Mouse (Mus musculus): ENCODE measurements at regions not wholly inside any gene's neighbourhood (a gene's known extent, or its start where the extent isn't known, plus 50 kb on each side); places are given as distances from the start of the nearest gene placed in this dataset.
A peak's percentile ranks its signal among the peaks of the same experiment; 100 is the strongest.

DNA sequence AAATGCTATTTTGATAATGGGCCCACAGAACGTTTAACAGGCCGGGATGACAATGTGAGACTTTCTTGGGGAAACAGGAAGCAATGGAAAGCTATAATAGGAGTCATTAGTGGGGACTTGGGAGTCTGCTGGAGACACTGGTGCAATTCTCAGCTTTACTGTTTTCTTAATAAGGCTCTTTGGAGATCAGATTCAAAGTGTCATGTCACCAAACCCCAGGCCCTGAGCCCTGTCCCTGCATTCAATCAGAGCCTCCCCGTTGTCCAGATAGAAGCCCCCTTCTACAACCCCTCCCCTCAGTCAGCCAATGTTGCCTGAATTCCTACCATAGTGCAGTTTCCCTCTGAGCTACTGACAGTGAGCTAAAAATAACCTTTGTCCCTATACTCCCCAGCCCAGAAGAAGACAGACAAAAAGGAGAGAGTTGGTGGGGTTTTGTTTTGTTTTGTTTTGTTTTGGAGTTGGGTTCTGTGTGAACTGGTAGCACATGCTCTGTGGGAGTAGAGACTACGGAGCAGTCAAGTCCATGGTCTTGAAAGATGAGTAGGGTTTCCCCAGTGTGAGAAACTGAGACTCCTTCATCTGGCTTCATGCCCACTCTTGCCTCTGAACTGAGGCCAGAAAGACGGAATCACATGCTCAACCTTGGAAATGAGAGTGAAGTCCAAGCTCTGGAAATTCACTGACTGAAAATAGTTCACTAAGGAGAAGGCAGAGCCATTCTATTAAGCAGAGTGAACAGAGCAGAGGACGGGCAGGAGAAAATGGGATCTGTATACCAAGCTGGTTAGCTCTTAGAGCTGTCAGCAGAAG, 267.3 kb downstream of the Gm826 start:
- no peak for DNase-seq (ENCODE audit: low read depth, low spot score)

DNA sequence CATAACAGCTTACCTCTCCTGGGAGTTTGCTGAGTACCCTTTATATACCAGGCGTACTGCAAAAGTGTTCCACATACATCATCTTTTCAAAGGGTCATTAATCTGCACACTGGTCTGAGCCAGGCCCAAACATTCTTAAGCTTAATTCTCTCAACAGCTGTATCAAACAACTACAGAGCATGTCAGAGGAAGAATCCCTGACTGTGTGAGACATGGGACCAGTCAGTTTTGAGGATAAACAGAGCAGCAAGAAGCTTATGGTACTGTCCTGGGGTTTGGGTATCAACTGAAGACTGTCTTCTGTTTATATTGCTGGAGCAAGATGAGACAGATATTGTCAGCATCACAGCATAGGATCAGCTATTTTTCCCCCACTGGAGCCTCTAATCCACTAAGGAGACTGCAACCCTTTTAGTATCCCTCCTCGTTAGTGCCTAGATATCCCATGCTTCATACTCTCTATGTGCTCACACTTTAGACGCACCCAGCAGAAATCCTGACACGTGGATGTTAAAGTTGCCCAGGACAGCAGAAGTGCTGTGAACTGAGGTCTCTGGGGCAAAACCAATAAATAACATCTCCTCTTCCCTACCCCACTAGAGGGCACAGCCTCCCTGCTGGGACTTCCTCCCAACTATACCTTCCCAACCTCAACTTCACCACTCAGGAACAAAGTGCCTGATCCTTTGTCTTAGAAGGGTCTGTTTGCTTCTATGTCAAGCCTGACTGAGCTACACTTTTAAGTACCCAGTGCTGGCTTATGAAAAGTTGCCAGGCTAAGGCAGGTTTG, 271.6 kb downstream of the Gm826 start:
- no peak for DNase-seq (ENCODE audit: low read depth, low spot score)

DNA sequence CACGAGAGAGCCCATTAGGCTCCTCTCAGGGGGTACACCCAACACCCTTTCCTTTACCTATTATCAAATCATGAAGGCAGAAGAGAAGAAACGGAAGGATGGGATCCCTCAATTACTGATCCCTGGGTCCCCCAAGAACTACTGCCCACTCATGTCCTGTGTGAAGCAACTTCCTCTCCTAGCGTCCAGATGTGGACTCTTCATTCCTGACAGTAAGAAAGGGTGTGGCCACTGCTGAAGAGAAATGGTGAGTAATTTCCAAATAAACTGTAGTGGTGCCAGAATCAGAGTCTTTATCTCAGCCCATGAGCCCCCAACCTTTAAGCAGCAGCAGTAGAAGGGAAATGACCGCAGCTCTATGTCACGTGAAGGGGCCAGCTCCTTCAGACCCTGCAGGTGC, 273.9 kb downstream of the Gm826 start:
- no peak for DNase-seq (ENCODE audit: low read depth, low spot score)

DNA sequence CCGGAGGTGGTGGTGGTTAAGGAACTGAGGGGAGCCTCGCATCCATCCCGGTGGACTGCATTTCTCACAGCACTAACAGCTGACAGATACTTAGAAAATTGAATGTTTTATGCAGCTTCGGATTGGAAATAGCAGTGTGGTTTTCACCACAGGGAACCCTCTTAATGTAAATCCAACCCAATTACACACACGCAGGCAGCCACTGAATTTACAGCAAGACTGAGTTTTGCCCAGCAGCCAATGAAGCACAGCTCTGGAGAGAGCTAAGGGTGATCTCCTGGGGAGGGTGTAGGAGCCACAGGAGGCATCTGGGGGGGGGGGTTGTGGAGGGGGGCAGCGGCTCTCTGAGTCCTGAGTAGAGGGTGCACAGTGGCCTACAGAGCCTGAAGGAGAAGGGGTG, 276.8 kb downstream of the Gm826 start:
- no peak for DNase-seq (ENCODE audit: low read depth, low spot score)

DNA sequence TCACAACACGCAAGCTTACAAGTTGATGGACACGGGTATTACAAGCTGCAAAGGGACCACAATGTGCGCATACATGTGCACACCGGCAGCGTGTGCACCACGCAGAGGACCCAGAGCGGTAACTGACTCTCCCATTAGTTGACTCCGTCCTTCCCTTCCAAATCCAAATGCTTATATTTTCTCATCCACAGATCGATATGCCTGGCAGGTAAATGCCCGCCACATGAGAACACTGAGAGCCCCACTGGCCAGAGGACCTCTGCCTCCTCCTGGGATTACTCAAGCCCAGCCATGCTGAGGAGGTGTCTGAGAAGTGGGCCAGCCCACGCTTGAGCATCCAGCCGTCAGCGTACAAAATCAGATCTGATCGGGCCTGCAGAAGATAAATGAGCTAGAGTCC, 279.6 kb downstream of the Gm826 start:
- DNase-seq (ENCODE audit: low read depth, low spot score): no peak

DNA sequence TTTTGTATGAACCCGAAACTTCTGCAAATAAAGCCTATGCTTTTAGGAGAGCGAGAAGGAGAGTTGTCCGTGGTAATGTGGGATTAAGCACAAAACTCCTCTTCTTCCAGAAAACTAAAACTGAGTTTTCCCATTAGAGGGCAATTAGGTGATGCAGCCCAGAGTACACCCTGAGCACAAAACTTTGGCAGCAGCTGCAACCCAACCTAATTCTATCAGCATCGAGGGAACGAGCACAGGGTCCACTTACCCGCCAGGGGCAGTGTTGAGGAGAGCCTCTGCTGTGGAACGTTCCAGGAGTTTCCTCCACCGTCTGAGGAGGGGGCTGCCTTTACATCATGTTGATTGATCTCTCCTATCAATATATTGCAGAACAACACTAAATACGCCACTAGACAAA, 285.7 kb downstream of the Gm826 start:
- DNase-seq (ENCODE audit: low read depth, low spot score): no peak

DNA sequence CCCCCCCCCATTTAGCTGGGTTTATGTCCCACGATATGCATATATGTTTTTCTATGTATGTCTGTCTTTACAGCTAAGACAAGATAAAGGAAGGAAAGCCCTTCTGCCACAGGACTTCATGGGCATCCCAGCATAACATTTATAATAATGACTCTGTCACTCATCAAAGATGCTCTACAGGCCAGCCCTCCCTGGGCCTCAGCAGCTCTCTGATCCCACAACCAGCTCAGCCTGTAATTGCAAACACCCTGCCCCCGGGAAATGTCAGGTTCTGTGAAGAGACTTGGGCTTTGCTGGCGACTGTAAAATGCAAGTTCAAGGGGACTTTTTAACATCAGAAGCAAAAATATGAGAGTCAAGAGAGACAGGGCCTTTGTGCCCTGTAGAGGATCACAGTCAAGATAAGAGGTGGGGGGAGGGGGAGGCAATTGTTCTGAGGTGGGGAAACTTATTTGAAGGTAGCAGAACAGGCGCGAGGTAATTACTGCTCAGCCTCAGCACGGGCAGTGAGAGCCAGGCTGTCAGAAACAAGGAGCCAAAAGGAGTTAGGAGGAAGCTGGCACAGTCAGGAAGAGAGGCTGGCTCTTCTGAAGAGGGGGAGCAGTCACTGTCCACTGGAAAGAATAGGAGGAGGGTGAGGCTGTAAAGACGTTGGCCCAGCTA, 286.9 kb downstream of the Gm826 start:
- no peak for DNase-seq (ENCODE audit: low read depth, low spot score)

DNA sequence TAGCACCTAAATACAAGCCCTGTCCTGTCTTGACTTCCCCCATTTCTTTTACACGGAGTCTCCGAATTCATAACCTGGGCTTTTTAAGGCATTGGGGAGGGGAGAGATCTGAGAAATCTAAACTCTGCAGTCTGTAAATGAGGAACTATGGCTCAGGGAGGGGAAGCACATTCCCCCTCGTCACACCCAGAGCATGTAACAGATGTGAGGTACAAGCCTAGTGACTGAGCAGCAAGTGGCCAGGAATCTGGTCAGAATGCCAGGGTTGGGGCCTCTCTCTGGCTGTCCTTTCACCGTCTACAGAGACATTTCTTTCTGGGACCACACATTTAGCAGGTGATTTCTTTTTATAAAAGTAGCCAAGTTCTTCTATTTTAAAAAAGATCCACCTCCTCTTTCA, 289.4 kb downstream of the Gm826 start:
- DNase-seq (ENCODE audit: low read depth, low spot score): no peak

DNA sequence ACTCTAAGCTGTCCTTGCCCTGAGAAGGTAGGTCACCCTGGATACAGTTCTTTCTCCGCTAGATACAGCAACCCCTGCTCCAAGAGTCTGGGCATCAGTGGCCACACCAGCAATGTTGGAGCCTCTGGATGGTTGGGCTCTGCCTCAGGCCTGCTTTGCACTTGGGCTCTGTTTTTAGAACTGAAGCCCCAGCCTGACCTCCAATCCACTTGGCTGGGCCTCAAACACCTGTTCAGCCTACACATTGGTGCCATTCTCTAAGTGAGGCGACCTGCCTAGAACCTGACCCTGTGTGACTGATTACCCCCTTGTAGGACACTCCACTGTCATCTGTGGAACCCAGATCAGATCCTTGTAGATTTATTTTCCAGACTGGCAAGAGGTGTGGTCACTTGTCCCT, 289.8 kb downstream of the Gm826 start:
- no peak for DNase-seq (ENCODE audit: low read depth, low spot score)

DNA sequence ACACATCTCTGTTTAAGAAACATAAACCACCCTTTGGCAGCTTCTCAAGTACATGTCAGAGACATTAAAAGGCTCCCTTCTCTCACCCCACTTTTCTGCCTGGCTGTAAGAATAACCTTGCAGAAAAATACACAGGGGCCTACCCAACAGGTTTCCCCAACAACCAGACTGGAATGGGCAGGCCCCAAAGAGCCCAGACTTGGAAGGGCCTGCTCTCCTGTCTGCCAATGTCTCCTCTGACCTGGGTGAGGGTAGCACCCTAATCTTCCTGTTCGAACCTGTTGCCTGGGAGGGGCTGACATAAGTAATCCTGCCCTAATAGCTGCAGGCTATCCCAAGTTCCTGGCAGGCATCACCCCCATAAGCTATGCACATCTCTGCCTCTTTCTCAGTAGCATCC, 304.5 kb downstream of the Gm826 start:
- DNase-seq (ENCODE audit: low read depth, low spot score): no peak

DNA sequence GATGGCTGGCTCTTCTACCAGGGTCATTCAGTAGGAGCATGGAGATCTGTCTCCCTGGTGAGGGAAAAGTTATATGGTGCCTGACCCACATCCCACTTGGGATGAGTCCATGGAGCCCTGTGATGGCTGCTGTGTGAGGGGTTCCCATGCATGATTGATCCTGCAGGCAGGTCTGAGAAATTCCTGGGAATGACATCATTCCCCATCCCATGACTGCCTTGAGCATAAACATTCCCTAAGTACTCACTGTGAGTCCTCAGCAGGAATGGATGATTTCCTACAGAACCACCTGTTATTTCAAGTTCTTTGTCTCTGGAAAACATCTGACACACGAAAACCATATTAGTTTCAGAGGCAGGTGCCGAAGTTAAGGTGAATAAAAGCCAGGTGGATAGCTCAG, 305.5 kb downstream of the Gm826 start:
- no peak for DNase-seq (ENCODE audit: low read depth, low spot score)

DNA sequence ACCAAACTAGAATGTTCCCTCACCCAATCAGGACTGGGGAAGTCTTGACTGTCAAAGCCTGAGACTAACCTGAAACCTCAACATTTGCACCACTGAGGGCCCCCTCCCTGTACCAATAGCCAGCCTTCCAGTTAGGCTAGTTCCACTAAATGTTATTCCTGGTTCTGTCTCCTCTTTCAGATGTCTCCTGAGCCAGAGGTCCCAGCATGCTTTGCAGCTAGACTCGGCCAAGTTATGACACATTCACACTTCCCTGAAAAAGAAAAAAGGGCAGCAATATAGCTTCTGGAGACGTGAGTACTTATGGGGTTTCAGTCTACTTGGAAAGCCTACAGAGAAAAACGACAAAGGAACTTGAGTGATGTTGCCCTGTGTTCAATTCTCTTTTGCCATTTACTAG, 308.1 kb downstream of the Gm826 start:
- DNase-seq (ENCODE audit: low read depth, low spot score): no peak

DNA sequence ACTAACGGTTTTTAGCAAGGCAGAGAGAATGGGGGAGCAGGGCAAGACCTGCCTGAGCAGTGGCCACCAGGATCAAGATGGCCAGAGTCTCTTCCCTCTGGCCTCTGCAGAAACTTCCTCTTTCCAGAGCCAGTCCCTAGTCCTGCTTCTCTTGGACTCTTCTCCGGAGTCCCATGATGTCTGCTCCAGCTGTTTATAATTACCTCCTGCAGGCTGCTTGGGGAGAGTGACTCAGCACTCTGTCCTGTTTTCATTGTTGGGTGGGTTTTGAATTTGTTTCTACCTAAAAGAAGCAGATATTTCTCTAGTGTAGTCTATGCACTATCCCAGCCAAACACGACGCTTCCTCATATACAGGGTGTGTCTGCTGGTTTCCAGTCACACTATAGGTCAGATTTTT, 312.4 kb downstream of the Gm826 start:
- DNase-seq (ENCODE audit: low read depth, low spot score): peak; percentile 20

DNA sequence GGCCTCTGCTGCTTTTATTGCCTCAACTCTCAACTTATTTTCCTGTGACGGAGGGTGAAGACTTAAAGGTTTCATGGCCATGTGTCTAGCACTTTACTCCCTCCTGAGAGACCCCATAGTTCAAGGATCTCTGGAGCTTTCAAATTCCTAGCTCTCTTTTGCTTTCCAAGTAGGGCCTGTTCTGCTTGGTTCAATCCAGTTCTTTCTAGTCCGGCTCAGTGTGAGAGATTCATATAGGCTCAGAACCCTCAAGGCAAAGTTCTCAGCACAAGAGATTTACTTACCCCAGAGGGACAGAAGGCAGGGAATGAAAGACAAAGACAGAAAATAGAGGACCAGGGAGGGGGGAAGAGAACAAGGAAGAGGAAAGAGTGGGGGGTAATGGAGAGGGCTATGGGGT, 313.1 kb downstream of the Gm826 start:
- no peak for DNase-seq (ENCODE audit: low read depth, low spot score)

DNA sequence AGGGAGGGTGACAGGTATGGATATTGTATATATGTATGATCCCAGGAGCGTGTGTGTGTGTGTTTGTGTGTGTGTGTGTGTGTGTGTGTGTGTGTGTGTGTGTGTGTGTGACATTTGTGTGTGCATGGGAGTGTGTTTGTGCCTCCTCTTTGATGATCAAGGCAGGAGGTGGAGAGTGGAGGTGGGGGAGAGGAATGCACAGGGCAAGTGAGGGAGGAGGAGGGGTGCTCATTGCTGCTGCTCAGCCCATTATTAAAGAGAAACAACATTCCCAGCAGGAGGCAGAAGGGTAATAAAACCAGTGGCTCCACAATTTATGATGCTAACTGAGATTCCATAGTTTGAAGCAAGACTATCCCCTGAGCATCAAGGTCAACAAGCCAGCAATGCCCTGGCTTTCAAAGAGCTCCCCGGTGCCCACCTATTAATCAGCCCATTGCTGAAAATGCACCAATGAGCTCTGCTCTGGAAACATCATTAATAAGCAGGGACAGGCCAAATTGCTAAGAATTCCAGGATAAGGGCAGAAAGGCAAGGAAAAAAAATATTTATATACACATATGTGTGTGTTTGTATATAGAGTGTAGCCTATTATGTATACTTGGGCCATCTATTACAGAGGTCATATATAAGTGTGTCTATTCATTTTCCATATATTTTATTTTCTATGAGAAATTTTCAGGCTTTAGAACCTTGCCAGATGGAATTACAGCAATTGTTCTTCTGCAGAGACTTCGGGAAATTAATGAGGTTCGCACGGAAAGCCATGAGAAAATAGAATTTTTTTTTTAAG, 316.7 kb downstream of the Gm826 start:
- peak; percentile 40 for DNase-seq (ENCODE audit: low read depth, low spot score)

DNA sequence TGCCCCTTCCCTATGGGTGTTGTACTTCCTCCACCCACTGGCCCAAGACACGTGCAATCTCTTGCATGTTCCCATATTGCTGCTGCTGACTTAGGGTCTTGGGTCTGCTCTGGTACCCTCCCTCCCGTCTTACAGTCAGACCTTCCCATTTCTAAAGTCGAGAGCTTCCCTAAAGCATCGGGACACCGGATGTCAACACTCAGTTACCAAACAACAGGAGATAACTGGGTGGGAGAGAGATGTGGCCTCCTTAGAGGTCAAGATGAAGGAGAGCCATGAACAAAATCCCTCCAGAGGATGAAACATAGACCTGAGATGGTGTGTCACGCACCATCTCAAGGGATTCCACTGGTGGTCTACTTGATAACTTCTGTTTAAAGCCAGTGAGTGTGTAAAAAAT, 322.5 kb downstream of the Gm826 start:
- no peak for DNase-seq (ENCODE audit: low read depth, low spot score)

DNA sequence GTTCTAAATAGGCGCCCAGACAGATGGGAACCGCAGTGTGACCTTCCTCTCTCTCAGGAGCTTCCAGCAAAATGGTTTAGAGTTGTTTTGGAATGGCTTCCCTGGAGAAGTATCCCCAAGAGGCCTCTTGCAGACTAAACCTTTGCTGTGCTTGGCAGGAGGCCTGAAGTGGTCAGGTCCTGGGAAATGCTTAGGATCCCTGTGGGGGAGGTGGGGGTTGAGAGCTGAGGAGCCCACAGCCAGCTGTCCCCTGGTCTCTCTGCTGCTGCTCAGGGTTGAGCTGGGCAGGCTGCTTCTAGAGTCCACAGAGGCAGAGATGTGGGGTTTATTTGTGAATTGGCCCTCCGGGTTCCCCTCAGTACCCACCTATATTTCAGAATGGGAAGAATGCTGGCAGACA, 331.3 kb downstream of the Gm826 start:
- no peak for DNase-seq (ENCODE audit: low read depth, low spot score)

DNA sequence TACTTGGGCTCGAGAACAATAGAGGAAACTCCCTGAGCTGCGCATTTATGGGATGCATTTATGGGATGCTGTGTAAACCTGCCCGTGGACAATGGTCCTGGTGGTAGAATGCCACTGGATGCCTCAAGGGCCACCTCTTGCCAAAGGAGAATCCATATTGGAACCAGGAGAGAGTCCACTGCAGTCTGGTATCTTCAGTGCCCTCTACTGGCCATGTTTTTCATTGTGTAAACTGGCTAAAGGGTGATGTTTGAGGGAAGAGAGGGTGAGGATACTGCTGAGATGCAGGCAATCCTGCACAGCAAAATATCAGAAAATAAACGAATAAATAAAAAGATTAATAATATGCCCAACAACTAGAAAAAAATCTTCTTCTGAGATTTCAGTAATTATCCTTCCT, 333.5 kb downstream of the Gm826 start:
- peak; percentile 37 for DNase-seq (ENCODE audit: low read depth, low spot score)

DNA sequence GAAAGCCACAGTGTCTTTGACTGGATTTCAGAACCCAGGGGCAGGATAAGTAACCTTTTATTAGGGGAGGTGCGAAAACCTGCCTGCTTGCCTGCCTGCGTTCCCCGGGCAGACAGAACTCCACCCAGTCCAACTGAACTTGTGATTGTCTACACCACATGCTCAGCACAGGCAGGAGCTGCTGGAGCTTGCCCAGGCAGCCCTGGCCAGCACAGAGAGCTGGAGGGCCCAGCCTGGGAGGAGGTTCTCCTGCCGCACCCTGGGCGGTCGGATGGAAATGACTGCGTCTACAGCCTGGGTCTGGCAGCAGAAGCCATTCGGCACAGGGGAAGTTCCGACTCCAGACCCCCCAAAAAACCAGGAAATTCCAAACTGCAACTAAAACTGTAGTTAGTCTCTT, 336.6 kb downstream of the Gm826 start:
- no peak for DNase-seq (ENCODE audit: low read depth, low spot score)

DNA sequence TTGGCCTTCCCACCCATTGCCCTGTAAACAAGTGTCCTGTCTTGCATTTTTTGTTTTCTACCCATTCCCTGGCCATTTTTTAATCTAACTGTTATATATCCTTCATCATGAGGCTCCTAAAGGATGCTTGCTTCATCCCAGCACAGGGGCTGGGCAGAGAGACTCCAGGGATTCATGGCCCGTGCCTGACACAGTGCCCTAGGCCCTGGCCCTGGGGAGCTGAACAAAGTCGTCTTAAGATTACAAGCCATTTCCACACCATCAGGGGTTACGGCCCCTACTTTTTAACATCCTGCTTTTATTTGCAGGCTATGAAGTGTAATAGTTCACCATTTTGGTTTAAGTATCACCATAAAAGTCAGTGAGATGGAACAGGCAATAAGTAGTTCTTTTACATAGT, 339.5 kb downstream of the Gm826 start:
- DNase-seq (ENCODE audit: low read depth, low spot score): peak; percentile 27

DNA sequence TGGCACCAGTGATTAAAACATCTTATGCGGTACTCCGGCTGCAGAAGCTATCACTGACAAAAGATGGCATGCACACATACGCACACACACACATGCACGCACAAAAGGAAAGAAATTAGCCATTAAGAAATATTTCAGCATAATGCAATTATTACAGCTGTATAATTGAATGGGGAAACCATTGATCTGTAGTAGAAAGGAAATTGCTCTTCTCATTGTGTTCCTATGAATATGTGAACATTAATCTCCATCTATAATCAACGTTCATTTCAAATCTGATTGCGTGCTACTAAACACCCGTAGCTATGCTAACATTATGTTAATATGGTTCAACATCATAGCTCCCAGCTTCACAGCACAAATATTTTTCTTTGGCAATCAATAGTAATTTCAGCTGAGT, 347.2 kb downstream of the Gm826 start:
- DNase-seq (ENCODE audit: low read depth, low spot score): no peak

DNA sequence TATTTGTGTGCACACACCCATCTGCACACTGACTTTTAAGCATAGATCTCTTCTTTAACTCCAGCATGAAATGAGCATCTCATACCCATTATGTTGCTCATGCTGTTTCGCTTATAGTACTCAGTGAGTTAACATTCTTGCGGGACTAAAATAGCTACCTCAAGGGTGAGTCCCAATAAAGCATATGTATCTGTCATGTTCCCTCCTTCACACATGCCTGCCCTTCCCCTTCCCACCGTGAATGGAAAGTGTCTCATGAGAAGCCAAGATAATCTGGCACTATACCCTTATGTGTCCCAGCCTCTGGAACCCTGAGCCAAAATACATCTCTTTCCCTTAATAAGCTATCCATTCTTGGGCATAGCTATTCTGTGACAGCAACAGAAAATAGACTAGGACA, 352.3 kb downstream of the Gm826 start:
- DNase-seq (ENCODE audit: low read depth, low spot score): no peak

All from forelimb bud, embryonic 11.5 days (tissue).